Mouse (Mus musculus) liver, adult 2 months (tissue): ENCODE results near the gene Tjp3.

Experiments used
- CTCF ChIP-seq: fragments of 200-500 bp; IDR thresholded peaks from 2 replicates; pipeline ENCODE4 v1.5.1; 2011; ENCODE audit warnings: low read depth, low read length, control low read depth
- POLR2A ChIP-seq: fragments of 200-500 bp; IDR thresholded peaks from 2 replicates; pipeline ENCODE4 v1.6.1; 2011; ENCODE audit warnings: low read length, control low read depth; ENCODE audit not compliant: insufficient read depth; ENCODE audit errors: extremely low read depth

GRCm38 (mm10) chr10:81294442-81294841 is 3.1 kb upstream of the Tjp3 start:
- TF ChIP-seq CTCF (no peak), POLR2A (no peak)
